Mouse (Mus musculus) thymus, adult 2 months (tissue): Measurements from ENCODE around the gene Efnb2.

ENCODE experiments used
- CTCF ChIP-seq: fragments of 200-500 bp; IDR thresholded peaks from 2 replicates; pipeline ENCODE4 v1.5.1; 2012; ENCODE audit warnings: mild to moderate bottlenecking, control low read depth, low read length, moderate library complexity, borderline replicate concordance; ENCODE audit not compliant: control insufficient read depth, poor library complexity, insufficient read depth; ENCODE audit errors: extremely low read depth
- POLR2A ChIP-seq: fragments of 200-500 bp; IDR thresholded peaks from 2 replicates; pipeline ENCODE4 v1.6.1; 2012; ENCODE audit warnings: mild to moderate bottlenecking, low read length, control low read depth, moderate library complexity; ENCODE audit not compliant: control insufficient read depth, poor library complexity, insufficient read depth; ENCODE audit errors: extremely low read depth

- TF ChIP-seq CTCF (no peak), POLR2A (no peak)
These were observed 7.7 kb downstream of the Efnb2 start for GRCm38 (mm10) chr8:8653343-8653742.
